Mouse (Mus musculus) left cerebral cortex, postnatal 14 days (tissue): ENCODE data around the gene Ttc27. TPM values are rescaled to one million over a fixed set of nuclear protein-coding genes. Genes with fewer than 3 reads are reported as not detected.

Experiments used
- total RNA-seq, 2 experiments: library from RNA; stranded (reverse); gene quantifications; 2 replicates each; pipeline ENCODE4 v1.2.3; 2021

The Ttc27 gene
- total RNA-seq, 2 experiments from 2014 or later = 25.3 to 27.1 TPM

Other genes starting within 250 kb of the Ttc27 start
- gene Yipf4, start 228.2 kb upstream of the Ttc27 start, total RNA-seq = 10 to 100 TPM; 81.4 to 83.7 TPM
- 100 to 1,000 TPM; 152 TPM for gene Birc6, start 189.4 kb upstream of the Ttc27 start, total RNA-seq